ENCODE assay signal across 20 mouse cellular contexts in the genomic region with DNA sequence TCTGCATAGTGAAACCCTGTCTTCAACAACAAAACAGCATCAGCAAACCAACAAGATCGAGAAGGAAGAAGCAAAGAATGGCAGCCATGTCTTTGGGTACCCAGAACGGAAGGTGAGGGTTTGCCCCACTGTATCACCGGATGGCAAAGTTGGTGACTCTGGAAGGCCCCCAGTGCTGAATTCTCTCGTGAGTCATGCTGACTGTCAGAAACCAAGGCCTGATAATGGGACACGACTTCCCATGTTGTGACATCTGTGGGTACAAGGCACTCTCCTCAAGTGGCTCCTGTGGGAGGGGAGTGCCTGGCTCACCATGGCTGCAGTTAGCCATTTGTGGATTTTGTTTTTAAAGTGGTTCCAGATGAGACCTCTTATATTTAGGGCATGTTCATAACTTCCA. TPM values are rescaled to one million over a fixed set of nuclear protein-coding genes. Genes with fewer than 3 reads are reported as not detected.
DNase-seq lines count a peak whose midpoint lies in the region; ATAC-seq and TF ChIP-seq lines count a peak whose summit lies in the region.
"Had no signal": no experiment of that assay in that cellular context is flagged by ENCODE, and none has a peak within 500 bp of the region (broad histone marks: within the 10 kb centered on the region; RNA-seq: fewer than 3 reads in every experiment).

No protein-coding gene starts in this region.

- ATAC-seq in midbrain, embryonic 11.5 days (ENCODE audit: low FRiP score): no peak
- ATAC-seq: CD4-positive, CD25-positive, alpha-beta regulatory T cell, adult 4 months; forebrain, embryonic 16.5 days; intestine, embryonic 15.5 days had no signal

- intact Hi-C loops in left cerebral cortex, postnatal 36 days (cut with DNase I): loop anchor here (10.0 kb wide), 1 partner anchor 324 kb away; no protein-coding TSS in a partner anchor

- H3K36me3 ChIP-seq in MEL (ENCODE audit: control insufficient read depth in 1 of 2, insufficient read depth in 2 of 2, low read length in 2 of 2): peaks cover 2 to 17% of the 10 kb centered on the region in 2 experiments; a peak in 2 of 4 replicates
- H3K36me3 ChIP-seq in megakaryocyte, embryonic 14.5 days (replicated peaks; ENCODE audit: low read length): peaks cover 34% of the 10 kb centered on the region
- H3K36me3 ChIP-seq in midbrain, embryonic 11.5 days (ENCODE audit: control insufficient read depth, insufficient read depth, low read length): peaks cover 10% of the 10 kb centered on the region; the same call in 1 of the 2 replicates

- peak; percentile 48 for DNase-seq in adrenal gland, postnatal 14 days
- DNase-seq in adrenal gland, postnatal 25 days: no peak
- peak; percentile 58 for DNase-seq in MEL (ENCODE audit: low read depth, low spot score)
- DNase-seq in left cerebral cortex, postnatal 36 days (ENCODE audit: low spot score in 2 of 2): no peak
- no peak for DNase-seq in midbrain, embryonic 11.5 days (ENCODE audit: low spot score, missing footprints)
- DNase-seq: adrenal gland, adult 8-10 months; cerebellum, adult 11 months; cerebellum, adult 8-10 months; cerebellum, postnatal 14 days; gastrocnemius, postnatal 14 days had no signal

- H3K79me2 ChIP-seq in MEL (ENCODE audit: control insufficient read depth, insufficient read depth, low read length, poor library complexity): no peaks in the 10 kb centered on the region

- peaks cover 5 to 22% of the 10 kb centered on the region in 2 experiments; a peak in 3 of 4 replicates for H3K4me1 ChIP-seq in MEL (ENCODE audit: control insufficient read depth in 1 of 2, insufficient read depth in 2 of 2, low read length in 2 of 2)
- peaks cover 96% of the 10 kb centered on the region for H3K4me1 ChIP-seq in megakaryocyte, embryonic 14.5 days
- no peaks in the 10 kb centered on the region for H3K4me1 ChIP-seq in midbrain, embryonic 11.5 days (ENCODE audit: control insufficient read depth, insufficient read depth, low read length)
- H3K4me1 ChIP-seq: forebrain, embryonic 12.5 days; heart, embryonic 12.5 days; intestine, embryonic 15.5 days had no signal

- no peak for TF ChIP-seq POLR2A in MEL (IDR thresholded peaks at IDR 0.05; ENCODE audit: control insufficient read depth in 1 of 2, insufficient read depth in 1 of 2, low read depth in 1 of 2, low read length in 2 of 2, poor library complexity in 1 of 2)

- no peak for TF ChIP-seq RAD21 in MEL (IDR thresholded peaks at IDR 0.05; ENCODE audit: low read depth, low read length)

- no peak overlapping the region for H3K9ac ChIP-seq in MEL (ENCODE audit: control insufficient read depth, low read depth, low read length, poor library complexity, severe bottlenecking)
- no peak overlapping the region for H3K9ac ChIP-seq in midbrain, embryonic 11.5 days (ENCODE audit: low read length)
- H3K9ac ChIP-seq: embryonic facial prominence, embryonic 13.5 days; forebrain, embryonic 12.5 days; heart, embryonic 12.5 days; hindbrain, embryonic 14.5 days; intestine, embryonic 15.5 days had no signal

- H3K27ac ChIP-seq in MEL (ENCODE audit: control insufficient read depth, low read depth, low read length): no peak overlapping the region
- H3K27ac ChIP-seq in midbrain, embryonic 11.5 days (ENCODE audit: low read depth, low read length): no peak overlapping the region
- H3K27ac ChIP-seq: embryonic facial prominence, embryonic 13.5 days; forebrain, embryonic 12.5 days; hindbrain, embryonic 10.5 days; hindbrain, embryonic 14.5 days; intestine, embryonic 15.5 days had no signal

- TF ChIP-seq CTCF in MEL (IDR thresholded peaks at IDR 0.05 in 2 of 3, conservative IDR thresholded peaks at IDR 0.05 in 1 of 3; ENCODE audit: control insufficient read depth in 1 of 3, insufficient read depth in 1 of 3, low read depth in 2 of 3, low read length in 3 of 3, poor library complexity in 1 of 3, severe bottlenecking in 1 of 3): no peak

- no peak overlapping the region for H3K4me2 ChIP-seq in midbrain, embryonic 11.5 days
- H3K4me2 ChIP-seq: embryonic facial prominence, embryonic 13.5 days; forebrain, embryonic 12.5 days; heart, embryonic 12.5 days; hindbrain, embryonic 14.5 days; intestine, embryonic 15.5 days had no signal

- H3K4me3 ChIP-seq in MEL (ENCODE audit: control insufficient read depth in 1 of 2, insufficient read depth in 1 of 2, low read depth in 2 of 2, low read length in 2 of 2): no peak overlapping the region
- H3K4me3 ChIP-seq in megakaryocyte, embryonic 14.5 days (replicated peaks): peak overlapping the region; percentile 86
- H3K4me3 ChIP-seq in midbrain, embryonic 11.5 days (ENCODE audit: low read depth, low read length): no peak overlapping the region
- H3K4me3 ChIP-seq: embryonic facial prominence, embryonic 13.5 days; forebrain, embryonic 12.5 days; heart, embryonic 12.5 days; hindbrain, embryonic 10.5 days; intestine, embryonic 15.5 days had no signal

- H3K9me3 ChIP-seq in MEL (replicated peaks; ENCODE audit: insufficient read depth, low read length): no peaks in the 10 kb centered on the region
- no peaks in the 10 kb centered on the region for H3K9me3 ChIP-seq in megakaryocyte, embryonic 14.5 days
- H3K9me3 ChIP-seq in midbrain, embryonic 11.5 days (ENCODE audit: control insufficient read depth, low read length): no peaks in the 10 kb centered on the region
- H3K9me3 ChIP-seq: embryonic facial prominence, embryonic 13.5 days; forebrain, embryonic 12.5 days; G1E; heart, embryonic 12.5 days; hindbrain, embryonic 10.5 days; intestine, embryonic 15.5 days had no signal

- WGBS in midbrain, embryonic 11.5 days: 81% methylated on average over 5 of the region's 5 CpGs

- TF ChIP-seq EP300 in MEL (IDR thresholded peaks at IDR 0.05; ENCODE audit: low read depth in 1 of 2, low read length in 2 of 2): peak in 1 of 2 experiments; percentile 48; a peak in 3 of 4 replicates

- no peaks in the 10 kb centered on the region for H3K27me3 ChIP-seq in MEL (ENCODE audit: control insufficient read depth in 1 of 2, insufficient read depth in 2 of 2, low read length in 2 of 2)
- no peaks in the 10 kb centered on the region for H3K27me3 ChIP-seq in megakaryocyte, embryonic 14.5 days (replicated peaks)
- no peaks in the 10 kb centered on the region for H3K27me3 ChIP-seq in midbrain, embryonic 11.5 days (ENCODE audit: control insufficient read depth, insufficient read depth, low read length)

TF ChIP-seq in MEL, 35 proteins besides CTCF, POLR2A, EP300 and RAD21:
- peak; percentile 37; the same call in 1 of the 2 replicates for TF ChIP-seq SIN3A (IDR thresholded peaks at IDR 0.05; ENCODE audit: low read length)
- TF ChIP-seq ETS1 (IDR thresholded peaks at IDR 0.05; ENCODE audit: low read depth, low read length): peak; percentile 29; the same call in 1 of the 2 replicates
- no peak for TF ChIP-seq ELF1 (IDR thresholded peaks at IDR 0.05; ENCODE audit: low read depth, low read length)
- TF ChIP-seq GATA1 (IDR thresholded peaks at IDR 0.05; ENCODE audit: low read depth, low read length): peak; percentile 35; the same call in 1 of the 2 replicates
- TF ChIP-seq NRF1 (IDR thresholded peaks at IDR 0.05; ENCODE audit: insufficient read depth, low read depth, low read length, poor library complexity, severe bottlenecking): no peak
TF ChIP-seq in MEL: peak in this region for 3.

RNA-seq across cellular contexts. Expression of gene Slc6a4, which starts 7.6 kb away (rescaled TPM):
- 37.1 and 38.4 TPM in 2 replicates for total RNA-seq in adrenal gland, postnatal 14 days (2021)
- 30.9 and 47.0 TPM in 2 replicates for total RNA-seq in adrenal gland, postnatal 25 days (2021)
- total RNA-seq in MEL (2012; rRNA removed): not detected in 2 replicates
- not detected for polyA plus RNA-seq in MEL (2012; ENCODE audit: insufficient read depth in 1 of 2, insufficient read length in 2 of 2, low read depth in 1 of 2, low replicate concordance in 2 of 2, missing spikeins in 1 of 2)
- polyA plus RNA-seq in megakaryocyte, embryonic 14.5 days (2012; ENCODE audit: insufficient read depth, low replicate concordance): 92.6 and 133 TPM in 2 replicates
- under 1 TPM in 1 of 2 experiments, not detected in 1; 0.20 TPM for total RNA-seq in left cerebral cortex, postnatal 36 days (2021)
- polyA plus RNA-seq in midbrain, embryonic 11.5 days (2014; fragmentation: Nextera tagmentation; extraction: Ambion mirVana): 0.57 TPM in 2 replicates
- polyA plus RNA-seq: G1E had no signal

Comparison
In these comparisons a context has a peak if more than half of its experiments do, and no peak if none do; other contexts are left out.
1. DNase-seq: peak in adrenal gland, postnatal 14 days (single experiment) and MEL (single experiment); none in adrenal gland, postnatal 25 days (single experiment), left cerebral cortex, postnatal 36 days (0 of 2) and midbrain, embryonic 11.5 days (single experiment).
2. RNA of gene Slc6a4, which starts 7.6 kb away (total RNA-seq): 30.9 to 47.0 TPM in adrenal gland, postnatal 25 days and 37.1 to 38.4 TPM in adrenal gland, postnatal 14 days; 0.20 TPM in left cerebral cortex, postnatal 36 days and not detected in MEL; every median in the first group is over 10 times any median in the second.